Mouse (Mus musculus): ENCODE measurements around the gene Aldh3b1.

- TF ChIP-seq CTCF (IDR thresholded peaks at IDR 0.05; ENCODE audit: low read depth, low read length): no peak
- TF ChIP-seq POLR2A (IDR thresholded peaks at IDR 0.05; ENCODE audit: extremely low read depth, insufficient read depth, low read length): no peak
Measured at GRCm38 (mm10) chr19:3913692-3914091, 15.9 kb downstream of the Aldh3b1 start.
